Mouse (Mus musculus) neural tube, embryonic 12.5 days (tissue): ENCODE data around the gene Klk1b4. TPM values are rescaled to one million over a fixed set of nuclear protein-coding genes. Genes with fewer than 3 reads are reported as not detected.
A peak's percentile ranks its signal among the peaks of the same experiment; 100 is the strongest.
"Not testable (repeated sequence)": the region's sequence is repeated elsewhere in the genome, so short reads cannot be mapped to it uniquely, and the experiment has no call there.

ENCODE experiments used
- ATAC-seq: fragments of 200-750 bp; cut with Nextera tagmentation; 2 replicates; pipeline ENCODE4 v1.8.0; 2017; ENCODE audit warnings: low read depth, mild to moderate bottlenecking, moderate TSS enrichment, moderate library complexity; ENCODE audit not compliant: low FRiP score
- H3K27ac ChIP-seq: fragments of 300-500 bp; sonication (generic); 2 replicates; pipeline ENCODE4 v1.5.1; 2016
- H3K27me3 ChIP-seq: fragments of 300-500 bp; sonication (generic); replicated peaks from 2 replicates; pipeline ENCODE4 v1.6.1; 2016; ENCODE audit warnings: mild to moderate bottlenecking
- H3K36me3 ChIP-seq: fragments of 300-500 bp; sonication (generic); 2 replicates; pipeline ENCODE4 v1.6.1; 2016; ENCODE audit warnings: mild to moderate bottlenecking
- H3K4me1 ChIP-seq: fragments of 300-500 bp; sonication (generic); 2 replicates; pipeline ENCODE4 v1.6.1; 2016
- H3K4me2 ChIP-seq: fragments of 300-500 bp; sonication (generic); replicated peaks from 2 replicates; pipeline ENCODE4 v1.6.1; 2016; ENCODE audit warnings: mild to moderate bottlenecking
- H3K4me3 ChIP-seq: fragments of 300-500 bp; sonication (generic); 2 replicates; pipeline ENCODE4 v1.5.1; 2016
- H3K9ac ChIP-seq: fragments of 300-500 bp; sonication (generic); 2 replicates; pipeline ENCODE4 v1.6.1; 2016; ENCODE audit warnings: mild to moderate bottlenecking
- H3K9me3 ChIP-seq: fragments of 300-500 bp; sonication (generic); 2 replicates; pipeline ENCODE4 v1.6.1; 2016; ENCODE audit warnings: mild to moderate bottlenecking
- WGBS: fragments of 180-500 bp; shearing (Covaris S2); methylation state at CpG from one replicate; pipeline ENCODE4 v1.1.7; 2016; 5-methylcytosine and 5-hydroxymethylcytosine counted together
- polyA plus RNA-seq: library from polyadenylated mRNA; unstranded; fragments of >200 nt; fragmentation: Nextera tagmentation; extraction: Ambion mirVana; gene quantifications from 2 replicates; pipeline ENCODE4 v1.2.1, GENCODE M21; 2016

The Klk1b4 gene
- polyA plus RNA-seq, 1 experiment from 2014 or later: not detected

DNA sequence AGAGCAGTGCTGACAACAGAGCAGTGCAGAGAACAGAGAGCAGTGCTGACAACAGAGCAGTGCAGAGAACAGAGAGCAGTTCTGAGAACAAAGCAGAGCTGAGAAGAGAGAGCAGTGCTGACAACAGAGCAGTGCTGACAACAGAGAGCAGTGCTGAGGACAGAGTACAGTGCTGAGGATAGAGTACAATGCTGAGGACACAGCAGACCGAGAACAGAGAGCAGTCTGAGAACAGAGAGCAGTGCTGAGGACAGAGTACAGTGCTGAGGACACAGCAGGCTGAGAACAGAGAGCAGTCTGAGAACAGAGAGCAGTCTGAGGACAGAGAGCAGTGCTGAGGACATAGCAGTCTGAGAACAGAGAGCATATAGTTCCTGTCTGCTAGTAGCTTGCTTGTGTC is 33.5 kb downstream of the Klk1b4 start:
- Histone ChIP-seq H3K4me2 (no peak overlapping the region), H3K36me3 (no peaks in the 10 kb centered on the region), H3K4me1 (peaks cover 5% of the 10 kb centered on the region; the same call in 1 of the 2 replicates), H3K27ac (no peak overlapping the region), H3K27me3 (no peaks in the 10 kb centered on the region), H3K9me3 (no peaks in the 10 kb centered on the region), H3K9ac (no peak overlapping the region), H3K4me3 (no peak overlapping the region)
- WGBS: 70% methylated on average over 1 of the region's 1 CpGs
- ATAC-seq: no peak

GRCm38 (mm10) chr7:44241163-44241562 is 33.9 kb downstream of the Klk1b4 start:
- ATAC-seq: no peak
- 73% methylated on average over 2 of the region's 2 CpGs for WGBS
- Histone ChIP-seq H3K4me1 (peaks cover 5% of the 10 kb centered on the region; the same call in 1 of the 2 replicates), H3K9me3 (no peaks in the 10 kb centered on the region), H3K36me3 (no peaks in the 10 kb centered on the region), H3K27ac (no peak overlapping the region), H3K4me3 (no peak overlapping the region), H3K4me2 (no peak overlapping the region), H3K27me3 (no peaks in the 10 kb centered on the region), H3K9ac (no peak overlapping the region)

- Histone ChIP-seq H3K4me1 (peaks cover 12% of the 10 kb centered on the region), H3K9ac (no peak overlapping the region), H3K9me3 (no peaks in the 10 kb centered on the region), H3K36me3 (peaks cover 9% of the 10 kb centered on the region), H3K27me3 (no peaks in the 10 kb centered on the region), H3K27ac (no peak overlapping the region), H3K4me3 (no peak overlapping the region), H3K4me2 (no peak overlapping the region)
- 50% methylated on average over 1 of the region's 1 CpGs for WGBS
- ATAC-seq: no peak
Observed at GRCm38 (mm10) chr7:44244080-44244479, 36.8 kb downstream of the Klk1b4 start.

DNA sequence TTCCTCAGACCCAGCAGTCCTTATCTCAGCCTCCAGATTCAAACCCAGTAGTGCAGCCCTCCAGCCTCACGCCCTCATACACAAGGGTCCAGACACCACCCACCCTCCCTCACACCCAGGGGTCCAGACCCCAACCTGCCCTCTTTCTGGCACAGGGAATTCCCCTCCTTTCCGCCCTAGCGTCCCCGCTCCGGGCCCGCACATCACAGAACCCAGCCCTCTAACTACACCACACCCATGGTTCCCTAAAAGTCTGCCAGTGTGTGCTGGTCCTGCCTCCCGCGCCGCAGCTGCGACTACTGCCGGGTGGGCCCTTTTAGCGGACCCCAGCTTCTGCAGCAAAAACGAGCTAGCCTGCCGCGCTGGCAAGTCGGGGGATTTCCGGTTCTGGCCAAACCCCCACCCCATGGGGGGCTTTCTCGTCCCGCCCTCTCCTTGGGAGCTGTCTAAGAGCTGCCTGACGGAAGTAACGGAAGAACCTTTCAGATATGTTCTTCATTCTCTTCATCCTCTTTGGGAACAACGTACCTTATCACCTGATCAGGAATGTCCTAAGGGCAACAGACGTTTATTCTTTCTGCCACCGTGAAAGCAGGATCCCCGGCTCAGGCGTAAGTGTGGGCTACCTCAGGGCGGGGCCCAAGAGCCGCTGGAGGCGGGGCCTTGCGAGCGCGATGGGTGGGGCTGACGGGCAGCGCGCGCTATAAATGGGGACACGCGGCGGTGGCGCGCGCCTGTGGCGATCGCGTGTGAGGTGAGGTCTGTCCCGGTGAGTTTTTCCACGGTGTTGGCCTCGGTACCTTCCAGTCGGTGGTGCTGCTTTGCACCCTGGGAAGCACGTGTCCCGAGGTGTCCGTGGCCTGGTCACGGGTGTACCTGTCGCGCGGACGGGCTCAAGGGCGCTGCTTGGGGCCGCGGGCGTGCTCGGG is 39.1 kb downstream of the Klk1b4 start, which contains the start of the genes 1700028J19Rik and 2410002F23Rik:
Gene 1700028J19Rik, minus strand, starts transcription at position 641 of the 929 bp plus-strand sequence.
Gene 2410002F23Rik, plus strand, starts transcription at position 668 of the 929 bp plus-strand sequence.
- H3K9me3 ChIP-seq: no peaks in the 10 kb centered on the region
- H3K36me3 ChIP-seq: peaks cover 29% of the 10 kb centered on the region
- no peaks in the 10 kb centered on the region for H3K27me3 ChIP-seq
- ATAC-seq: peak; percentile 87
- peak within 1 kb of the TSS; percentile 77 for H3K9ac ChIP-seq
- 0% methylated on average over 62 of the region's 62 CpGs for WGBS
- peak within 1 kb of the TSS; percentile 88 for H3K4me3 ChIP-seq
- peak within 1 kb of the TSS; percentile 66 for H3K4me2 ChIP-seq
- peak within 1 kb of the TSS; percentile 71 for H3K27ac ChIP-seq
- peaks cover 12% of the 10 kb centered on the region for H3K4me1 ChIP-seq

- H3K9ac ChIP-seq: peak overlapping the region; percentile 77
- peak overlapping the region; percentile 88 for H3K4me3 ChIP-seq
- H3K27me3 ChIP-seq: no peaks in the 10 kb centered on the region
- ATAC-seq: peak; percentile 21
- peaks cover 12% of the 10 kb centered on the region for H3K4me1 ChIP-seq
- peaks cover 33% of the 10 kb centered on the region for H3K36me3 ChIP-seq
- peak overlapping the region; percentile 66 for H3K4me2 ChIP-seq
- H3K9me3 ChIP-seq: no peaks in the 10 kb centered on the region
- no peak overlapping the region for H3K27ac ChIP-seq
- WGBS: 2% methylated on average over 23 of the region's 23 CpGs
Observed at GRCm38 (mm10) chr7:44246984-44247470, 39.8 kb downstream of the Klk1b4 start.

- H3K36me3 ChIP-seq: peaks cover 42% of the 10 kb centered on the region
- no peak for ATAC-seq
- no peaks in the 10 kb centered on the region for H3K27me3 ChIP-seq
- H3K4me3 ChIP-seq: peak overlapping the region; percentile 88
- H3K9ac ChIP-seq: peak overlapping the region; percentile 77; the same call in 1 of the 2 replicates
- no peak overlapping the region for H3K27ac ChIP-seq
- WGBS: 96% methylated on average over 2 of the region's 2 CpGs
- H3K9me3 ChIP-seq: no peaks in the 10 kb centered on the region
- peak overlapping the region; percentile 66 for H3K4me2 ChIP-seq
- H3K4me1 ChIP-seq: peaks cover 13% of the 10 kb centered on the region
Observed at GRCm38 (mm10) chr7:44247971-44248370, 40.7 kb downstream of the Klk1b4 start.

- Histone ChIP-seq H3K27me3 (no peaks in the 10 kb centered on the region), H3K9me3 (no peaks in the 10 kb centered on the region), H3K4me2 (no peak overlapping the region), H3K4me3 (no peak overlapping the region), H3K27ac (no peak overlapping the region), H3K36me3 (peaks cover 52% of the 10 kb centered on the region), H3K4me1 (peaks cover 15% of the 10 kb centered on the region), H3K9ac (no peak overlapping the region)
- no peak for ATAC-seq
- 92% methylated on average over 4 of the region's 4 CpGs for WGBS
Observed at GRCm38 (mm10) chr7:44249248-44249647, 42.0 kb downstream of the Klk1b4 start.

DNA sequence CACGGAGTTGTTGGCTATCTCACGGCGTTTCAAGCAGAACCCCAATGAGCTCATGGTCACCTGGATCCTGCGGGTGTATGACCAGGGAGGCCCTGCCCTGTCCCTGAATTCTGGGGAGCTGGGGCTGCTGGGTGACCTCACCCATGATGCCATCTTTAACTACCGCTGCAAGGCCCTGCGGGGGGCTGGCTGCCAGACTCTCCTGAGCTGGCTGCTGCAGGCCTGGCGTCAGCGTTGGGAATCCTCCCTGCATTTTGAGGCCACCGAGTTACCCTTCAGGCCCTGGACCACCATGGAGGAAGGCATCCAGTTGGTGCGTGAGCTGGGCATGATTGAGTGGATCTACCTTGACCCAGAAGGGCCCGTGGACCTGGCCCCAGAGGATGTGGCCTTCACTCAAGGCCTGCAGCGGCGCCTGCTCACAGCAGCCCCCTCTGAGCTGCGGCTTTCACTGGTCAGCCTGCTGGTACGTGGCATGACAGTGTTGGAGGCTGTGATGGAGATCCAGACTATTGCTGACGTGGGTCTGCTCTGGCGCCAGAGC is 43.6 kb downstream of the Klk1b4 start:
- not testable (repeated sequence) for ATAC-seq, H3K9me3 ChIP-seq, H3K27ac ChIP-seq, H3K27me3 ChIP-seq, H3K4me2 ChIP-seq, H3K9ac ChIP-seq, H3K4me3 ChIP-seq
- Histone ChIP-seq H3K4me1 (peaks cover 10% of the 10 kb centered on the region), H3K36me3 (peaks cover 52% of the 10 kb centered on the region)
- 93% methylated on average over 17 of the region's 17 CpGs for WGBS

DNA sequence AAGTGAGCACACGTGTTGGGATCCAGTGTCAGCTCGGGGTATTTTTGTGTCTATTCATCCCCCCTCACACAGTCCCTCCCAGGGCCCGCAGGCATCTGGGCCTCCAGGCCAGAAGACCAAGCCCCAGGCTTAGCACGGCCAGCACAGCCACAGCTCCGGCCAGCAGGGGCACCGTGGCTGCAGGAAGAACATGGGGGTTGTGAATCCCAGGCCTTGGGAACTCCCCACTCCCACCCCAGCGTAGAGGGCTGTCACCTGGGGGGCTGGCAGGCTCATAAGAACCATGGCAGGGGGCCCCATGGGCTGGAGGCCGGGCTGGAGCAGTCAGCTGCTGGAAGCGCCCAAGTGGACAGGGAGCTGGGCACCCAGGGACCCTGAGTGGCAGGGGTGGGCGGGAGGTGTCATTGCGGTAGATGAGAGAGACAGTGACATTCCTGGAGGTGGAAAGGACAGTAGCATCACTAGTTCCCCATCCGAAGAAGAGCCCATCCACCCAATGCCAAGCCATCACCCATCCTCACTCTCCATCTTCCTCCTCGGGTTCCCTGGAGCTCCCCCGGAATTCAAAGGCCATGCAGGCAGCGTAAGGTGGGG is 45.9 kb downstream of the Klk1b4 start:
- ATAC-seq: no peak

DNA sequence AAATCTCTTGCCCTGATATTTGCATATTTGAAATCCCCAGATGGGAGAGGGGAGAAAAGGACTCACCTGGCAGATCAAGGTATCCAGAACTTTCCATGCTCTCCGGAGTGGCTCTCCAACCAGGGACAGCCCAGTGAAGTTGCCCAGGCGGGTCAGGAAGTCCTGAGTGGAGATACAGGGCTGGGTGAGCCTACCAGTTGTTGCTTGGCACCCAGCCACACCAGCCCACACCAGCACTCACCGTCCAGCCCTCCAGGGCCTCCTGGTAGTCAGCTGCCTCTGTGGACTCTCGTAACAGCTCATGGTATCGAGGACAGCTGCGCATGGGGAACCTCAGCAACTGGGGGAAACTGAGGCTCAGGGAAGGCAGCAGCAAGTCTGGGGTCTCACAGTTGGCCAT is 47.7 kb downstream of the Klk1b4 start:
- Histone ChIP-seq H3K36me3 (peaks cover 35% of the 10 kb centered on the region), H3K27ac (no peak overlapping the region), H3K9me3 (no peaks in the 10 kb centered on the region), H3K4me3 (no peak overlapping the region), H3K27me3 (no peaks in the 10 kb centered on the region), H3K4me1 (0 out of 2 replicates have a peak, but pooled peaks cover 3% of the 10 kb centered on the region), H3K9ac (no peak overlapping the region), H3K4me2 (no peak overlapping the region)
- no peak for ATAC-seq
- WGBS: 87% methylated on average over 6 of the region's 6 CpGs

More for the DNA sequence above, 45.9 kb downstream of the Klk1b4 start:
- Histone ChIP-seq H3K9me3 (no peaks in the 10 kb centered on the region), H3K27ac (no peak overlapping the region), H3K27me3 (no peaks in the 10 kb centered on the region), H3K4me2 (no peak overlapping the region), H3K36me3 (peaks cover 51% of the 10 kb centered on the region), H3K4me1 (peaks cover 3% of the 10 kb centered on the region; the same call in 1 of the 2 replicates), H3K9ac (no peak overlapping the region), H3K4me3 (no peak overlapping the region)
- 69% methylated on average over 15 of the region's 15 CpGs for WGBS

GRCm38 (mm10) chr7:44257278-44257677 is 50.0 kb downstream of the Klk1b4 start, which contains the start of gene Acp4:
Gene Acp4, minus strand, starts transcription at chr7:44257378.
- 81% methylated on average over 4 of the region's 4 CpGs for WGBS
- no peak within 1 kb of the TSS for H3K9ac ChIP-seq
- no peak for ATAC-seq

DNA sequence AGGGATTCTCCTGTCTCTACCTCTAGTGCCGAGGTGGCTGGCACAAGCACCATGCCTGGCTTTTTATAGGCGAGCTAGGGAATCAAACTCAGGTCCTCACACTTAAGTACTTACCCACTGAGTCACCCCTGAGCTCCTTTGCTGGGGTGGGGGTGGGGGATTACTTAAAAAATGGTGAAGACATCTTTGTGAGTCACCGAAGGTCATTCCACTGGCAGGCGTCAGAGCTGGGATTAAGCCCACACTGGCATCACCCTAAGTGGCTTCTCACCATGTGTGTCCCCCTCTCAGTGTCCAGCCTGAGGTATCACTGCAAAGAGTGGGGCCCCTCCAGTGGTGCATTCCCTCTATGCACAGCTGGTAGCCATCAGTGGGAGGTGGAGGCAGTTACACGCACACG is 53.2 kb downstream of the Klk1b4 start:
- WGBS: 79% methylated on average over 6 of the region's 6 CpGs

More at GRCm38 (mm10) chr7:44257278-44257677, 50.0 kb downstream of the Klk1b4 start, which contains the start of gene Acp4:
- H3K27ac ChIP-seq: no peak within 1 kb of the TSS
- H3K4me2 ChIP-seq: no peak within 1 kb of the TSS
- H3K36me3 ChIP-seq: peaks cover 17% of the 10 kb centered on the region
- H3K27me3 ChIP-seq: no peaks in the 10 kb centered on the region; the same call in 1 of the 2 replicates
- H3K4me1 ChIP-seq: 0 out of 2 replicates have a peak, but pooled peaks cover 3% of the 10 kb centered on the region
- no peaks in the 10 kb centered on the region for H3K9me3 ChIP-seq
- H3K4me3 ChIP-seq: no peak within 1 kb of the TSS

More for the DNA sequence above, 53.2 kb downstream of the Klk1b4 start:
- H3K4me3 ChIP-seq: no peak overlapping the region
- no peak for ATAC-seq
- no peak overlapping the region for H3K9ac ChIP-seq
- no peaks in the 10 kb centered on the region for H3K9me3 ChIP-seq
- H3K27me3 ChIP-seq: peaks cover 8% of the 10 kb centered on the region; the same call in 1 of the 2 replicates
- H3K4me2 ChIP-seq: no peak overlapping the region
- no peaks in the 10 kb centered on the region for H3K36me3 ChIP-seq
- H3K27ac ChIP-seq: no peak overlapping the region
- peaks cover 6% of the 10 kb centered on the region for H3K4me1 ChIP-seq
